Mouse (Mus musculus) embryonic facial prominence, embryonic 13.5 days (tissue): ENCODE data around the gene Sgk1. TPM values are rescaled to one million over a fixed set of nuclear protein-coding genes. Genes with fewer than 3 reads are reported as not detected.

Source experiments
- ATAC-seq: fragments of 200-750 bp; cut with Nextera tagmentation; 2 replicates; pipeline ENCODE4 v1.8.0; 2017; ENCODE audit warnings: low read depth; ENCODE audit not compliant: insufficient number of reproducible peaks, insufficient read depth, low FRiP score, low TSS enrichment
- H3K27ac ChIP-seq: fragments of 300-500 bp; sonication (generic); 2 replicates; pipeline ENCODE4 v1.5.1; 2015; ENCODE audit warnings: moderate library complexity, mild to moderate bottlenecking, inconsistent platforms
- H3K27me3 ChIP-seq: fragments of 300-500 bp; sonication (generic); 2 replicates; pipeline ENCODE4 v1.6.1; 2015; ENCODE audit warnings: mild to moderate bottlenecking, inconsistent platforms
- H3K36me3 ChIP-seq: fragments of 300-500 bp; sonication (generic); 2 replicates; pipeline ENCODE4 v1.6.1; 2015; ENCODE audit warnings: mild to moderate bottlenecking, inconsistent platforms
- H3K4me1 ChIP-seq: fragments of 300-500 bp; sonication (generic); 2 replicates; pipeline ENCODE4 v1.6.1; 2015; ENCODE audit warnings: inconsistent platforms
- H3K4me2 ChIP-seq: fragments of 300-500 bp; sonication (generic); 2 replicates; pipeline ENCODE4 v1.6.1; 2015; ENCODE audit warnings: moderate library complexity, mild to moderate bottlenecking, inconsistent platforms
- H3K4me3 ChIP-seq: fragments of 300-500 bp; sonication (generic); 2 replicates; pipeline ENCODE4 v1.5.1; 2015; ENCODE audit warnings: mild to moderate bottlenecking, inconsistent platforms
- H3K9ac ChIP-seq: fragments of 300-500 bp; sonication (generic); 2 replicates; pipeline ENCODE4 v1.6.1; 2015; ENCODE audit warnings: mild to moderate bottlenecking, inconsistent platforms
- H3K9me3 ChIP-seq: fragments of 300-500 bp; sonication (generic); 2 replicates; pipeline ENCODE4 v1.6.1; 2016; ENCODE audit warnings: inconsistent platforms
- WGBS: fragments of 180-500 bp; shearing (Covaris S2); methylation state at CpG from one replicate; pipeline ENCODE4 v1.1.7; 2015; ENCODE audit warnings: mixed read lengths; 5-methylcytosine and 5-hydroxymethylcytosine counted together
- polyA plus RNA-seq: library from polyadenylated mRNA; unstranded; fragments of >200 nt; fragmentation: Nextera tagmentation; extraction: Ambion mirVana; gene quantifications from 2 replicates; pipeline ENCODE4 v1.2.1, GENCODE M21; 2015

Gene Sgk1
- polyA plus RNA-seq, 1 experiment from 2014 or later: 48.9 TPM

- H3K27me3 ChIP-seq: no peaks in the 10 kb centered on the region
- no peak for ATAC-seq
- H3K9me3 ChIP-seq: no peaks in the 10 kb centered on the region
- WGBS: 86% methylated on average over 10 of the region's 10 CpGs
- no peak overlapping the region for H3K4me3 ChIP-seq
- H3K4me1 ChIP-seq: peaks cover 7% of the 10 kb centered on the region
- H3K9ac ChIP-seq: no peak overlapping the region
- no peak overlapping the region for H3K27ac ChIP-seq
- H3K36me3 ChIP-seq: no peaks in the 10 kb centered on the region
- H3K4me2 ChIP-seq: no peak overlapping the region
Measured at GRCm38 (mm10) chr10:21902152-21903140, 20.5 kb downstream of the Sgk1 start.

- Histone ChIP-seq H3K4me3 (no peak overlapping the region), H3K4me2 (no peak overlapping the region), H3K4me1 (peaks cover 16% of the 10 kb centered on the region), H3K9me3 (no peaks in the 10 kb centered on the region), H3K27ac (no peak overlapping the region), H3K9ac (no peak overlapping the region), H3K36me3 (no peaks in the 10 kb centered on the region), H3K27me3 (no peaks in the 10 kb centered on the region)
- ATAC-seq: no peak
- 65% methylated on average over 2 of the region's 2 CpGs for WGBS
Measured at GRCm38 (mm10) chr10:21904151-21904550, 22.2 kb downstream of the Sgk1 start.

- 94% methylated on average over 1 of the region's 1 CpGs for WGBS
- Histone ChIP-seq H3K27ac (no peak overlapping the region), H3K4me2 (no peak overlapping the region), H3K9me3 (no peaks in the 10 kb centered on the region), H3K4me3 (no peak overlapping the region), H3K36me3 (no peaks in the 10 kb centered on the region), H3K27me3 (no peaks in the 10 kb centered on the region), H3K4me1 (peaks cover 16% of the 10 kb centered on the region), H3K9ac (no peak overlapping the region)
- ATAC-seq: no peak
Measured at GRCm38 (mm10) chr10:21905616-21906015, 23.6 kb downstream of the Sgk1 start.

- no peak overlapping the region for H3K4me2 ChIP-seq
- peaks cover 16% of the 10 kb centered on the region for H3K4me1 ChIP-seq
- H3K36me3 ChIP-seq: no peaks in the 10 kb centered on the region
- ATAC-seq: no peak
- WGBS: 9% methylated on average over 5 of the region's 5 CpGs
- H3K9me3 ChIP-seq: no peaks in the 10 kb centered on the region
- H3K27me3 ChIP-seq: no peaks in the 10 kb centered on the region
- no peak overlapping the region for H3K4me3 ChIP-seq
- H3K9ac ChIP-seq: no peak overlapping the region
- H3K27ac ChIP-seq: peak overlapping the region; percentile 14; the same call in 1 of the 2 replicates
Measured at GRCm38 (mm10) chr10:21906894-21907446, 25.0 kb downstream of the Sgk1 start.

GRCm38 (mm10) chr10:21907784-21908183 lies 25.8 kb downstream of the Sgk1 start:
- WGBS: 51% methylated on average over 3 of the region's 3 CpGs
- H3K9ac ChIP-seq: no peak overlapping the region
- ATAC-seq: no peak
- H3K27ac ChIP-seq: no peak overlapping the region
- no peak overlapping the region for H3K4me2 ChIP-seq
- H3K9me3 ChIP-seq: no peaks in the 10 kb centered on the region
- no peak overlapping the region for H3K4me3 ChIP-seq
- H3K27me3 ChIP-seq: no peaks in the 10 kb centered on the region
- peaks cover 16% of the 10 kb centered on the region for H3K4me1 ChIP-seq
- H3K36me3 ChIP-seq: no peaks in the 10 kb centered on the region

- H3K36me3 ChIP-seq: no peaks in the 10 kb centered on the region
- WGBS: 75% methylated on average over 1 of the region's 1 CpGs
Measured at GRCm38 (mm10) chr10:21908686-21909085, 26.7 kb downstream of the Sgk1 start.

GRCm38 (mm10) chr10:21910334-21910733 lies 28.4 kb downstream of the Sgk1 start:
- Histone ChIP-seq H3K4me3 (no peak overlapping the region), H3K9me3 (no peaks in the 10 kb centered on the region), H3K4me2 (no peak overlapping the region), H3K4me1 (peaks cover 16% of the 10 kb centered on the region), H3K9ac (no peak overlapping the region), H3K27me3 (no peaks in the 10 kb centered on the region), H3K27ac (no peak overlapping the region), H3K36me3 (no peaks in the 10 kb centered on the region)
- WGBS: 84% methylated on average over 9 of the region's 9 CpGs
- ATAC-seq: no peak

More at GRCm38 (mm10) chr10:21908686-21909085, 26.7 kb downstream of the Sgk1 start:
- H3K9ac ChIP-seq: no peak overlapping the region
- no peak overlapping the region for H3K4me2 ChIP-seq
- ATAC-seq: no peak
- no peak overlapping the region for H3K27ac ChIP-seq
- H3K4me1 ChIP-seq: peaks cover 16% of the 10 kb centered on the region
- no peaks in the 10 kb centered on the region for H3K27me3 ChIP-seq
- no peaks in the 10 kb centered on the region for H3K9me3 ChIP-seq
- no peak overlapping the region for H3K4me3 ChIP-seq

- 36% methylated on average over 10 of the region's 10 CpGs for WGBS
- Histone ChIP-seq H3K4me1 (peaks cover 19% of the 10 kb centered on the region), H3K27me3 (no peaks in the 10 kb centered on the region), H3K9ac (no peak overlapping the region), H3K36me3 (no peaks in the 10 kb centered on the region), H3K4me2 (no peak overlapping the region), H3K9me3 (no peaks in the 10 kb centered on the region), H3K27ac (no peak overlapping the region), H3K4me3 (no peak overlapping the region)
- no peak for ATAC-seq
Measured at GRCm38 (mm10) chr10:21911303-21911947, 29.4 kb downstream of the Sgk1 start.

GRCm38 (mm10) chr10:21914751-21915150 lies 32.8 kb downstream of the Sgk1 start:
- Histone ChIP-seq H3K4me3 (no peak overlapping the region), H3K4me2 (no peak overlapping the region), H3K4me1 (peaks cover 5% of the 10 kb centered on the region), H3K27ac (no peak overlapping the region), H3K9me3 (no peaks in the 10 kb centered on the region), H3K27me3 (peaks cover 8% of the 10 kb centered on the region), H3K36me3 (no peaks in the 10 kb centered on the region), H3K9ac (no peak overlapping the region)
- ATAC-seq: no peak
- WGBS: 32% methylated on average over 1 of the region's 1 CpGs

- no peak for ATAC-seq
- H3K36me3 ChIP-seq: no peaks in the 10 kb centered on the region
- WGBS: 69% methylated on average over 11 of the region's 11 CpGs
Measured at GRCm38 (mm10) chr10:21916301-21917071, 34.5 kb downstream of the Sgk1 start.

More at GRCm38 (mm10) chr10:21916301-21917071, 34.5 kb downstream of the Sgk1 start:
- Histone ChIP-seq H3K27ac (no peak overlapping the region), H3K9me3 (no peaks in the 10 kb centered on the region), H3K4me3 (no peak overlapping the region), H3K9ac (no peak overlapping the region), H3K4me1 (peaks cover 12% of the 10 kb centered on the region), H3K27me3 (peaks cover 14% of the 10 kb centered on the region), H3K4me2 (no peak overlapping the region)
